Mouse (Mus musculus): Measurements from ENCODE around the gene Tyk2.

The Tyk2 gene

GRCm38 (mm10) chr9:21149077-21149653 lies 18.1 kb upstream of the Tyk2 start:
- DNase-seq, result no peak

- DNase-seq, result no peak
Observed at GRCm38 (mm10) chr9:21148427-21148826, 17.4 kb upstream of the Tyk2 start.

DNA sequence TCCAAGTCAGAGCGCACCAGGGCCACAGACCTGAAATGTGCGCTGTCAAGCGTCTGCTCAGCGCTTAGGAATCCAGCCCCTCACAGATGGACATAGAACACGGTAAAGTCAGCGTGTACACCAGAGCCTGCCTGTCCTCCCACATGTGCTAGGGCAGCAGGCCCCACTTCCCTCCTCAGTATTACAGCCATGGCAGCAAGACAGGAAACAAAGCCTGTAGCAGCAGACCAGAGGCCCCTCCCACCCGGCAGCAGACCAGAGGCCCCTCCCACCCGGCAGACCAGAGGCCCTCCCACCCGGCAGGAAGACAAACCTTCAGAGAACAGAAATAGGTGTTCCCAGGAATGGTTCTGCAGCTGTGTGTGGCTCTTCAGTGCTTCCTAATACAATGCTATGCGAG lies 15.7 kb upstream of the Tyk2 start:
- peak; percentile 52 to 62 for DNase-seq

DNA sequence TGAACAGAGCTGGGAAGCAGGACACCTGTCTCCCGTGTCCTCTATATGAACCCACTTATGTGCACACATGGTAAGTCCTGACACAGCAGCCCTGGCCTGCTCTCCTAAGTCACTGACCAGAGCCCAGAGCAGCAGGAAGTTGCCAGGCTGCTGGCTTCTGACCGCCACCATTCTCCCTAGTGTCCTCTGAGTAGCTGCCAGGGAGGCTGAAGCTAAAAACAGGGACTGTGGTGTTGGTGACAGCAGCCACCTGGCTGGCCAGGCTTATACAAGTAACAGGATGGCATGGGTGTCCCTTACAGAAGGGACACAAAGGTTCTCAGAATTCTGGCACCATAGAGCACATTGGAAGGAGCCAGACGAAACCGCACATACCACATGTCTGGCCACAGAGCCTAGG lies 14.4 kb upstream of the Tyk2 start:
- DNase-seq, result peak in 1 of 2 experiments; percentile 69

GRCm38 (mm10) chr9:21144361-21144760 lies 13.3 kb upstream of the Tyk2 start:
- no peak for DNase-seq

GRCm38 (mm10) chr9:21141922-21142321 lies 10.9 kb upstream of the Tyk2 start:
- no peak for DNase-seq

DNA sequence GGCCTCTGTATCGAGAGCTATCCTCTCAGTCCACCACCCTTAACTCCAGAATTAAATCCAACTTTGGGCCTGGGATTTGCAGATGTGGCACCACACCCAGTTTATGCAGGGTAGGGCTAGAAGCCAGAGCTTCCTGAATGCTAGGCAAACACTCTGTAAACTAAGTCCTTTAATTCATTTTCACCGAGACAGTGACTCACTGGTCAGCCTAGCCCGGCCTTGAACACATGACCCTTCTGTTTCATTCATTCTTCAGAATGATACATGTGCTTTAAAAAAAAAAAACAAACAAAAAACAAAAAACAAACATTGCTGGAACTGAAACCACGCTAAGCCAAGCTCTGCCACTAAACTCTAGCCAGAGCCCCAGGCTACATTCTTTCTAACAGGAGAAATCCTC lies 7.3 kb upstream of the Tyk2 start:
- no peak for DNase-seq

GRCm38 (mm10) chr9:21137229-21137628 lies 6.2 kb upstream of the Tyk2 start:
- peak in 1 of 2 experiments; percentile 71 for DNase-seq

- no peak for DNase-seq
Observed at GRCm38 (mm10) chr9:21136401-21136800, 5.4 kb upstream of the Tyk2 start.

DNA sequence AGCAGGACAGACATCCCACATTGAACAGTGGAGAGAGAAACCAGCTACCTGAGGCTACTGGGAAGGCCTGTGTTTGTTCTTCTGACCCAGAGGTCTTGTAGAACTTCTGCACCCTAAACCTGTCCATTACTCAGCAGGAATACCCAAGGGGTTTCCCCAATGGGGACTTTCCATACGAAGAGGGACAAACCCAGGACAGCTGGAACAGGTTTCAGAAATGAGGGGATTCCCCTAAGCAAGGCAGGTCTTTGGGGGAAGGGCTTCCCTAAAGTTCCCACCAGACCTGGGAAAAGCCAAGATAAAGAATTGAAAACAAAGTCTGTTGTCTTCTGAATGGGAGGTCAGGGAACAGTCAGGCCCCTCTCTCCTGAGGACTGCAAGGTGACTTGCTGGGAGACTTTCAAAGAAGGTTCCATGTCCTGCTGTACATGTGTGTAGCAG lies 4.9 kb upstream of the Tyk2 start:
- DNase-seq, result no peak

- DNase-seq, result no peak
Observed at GRCm38 (mm10) chr9:21135329-21135890, 4.4 kb upstream of the Tyk2 start.

DNA sequence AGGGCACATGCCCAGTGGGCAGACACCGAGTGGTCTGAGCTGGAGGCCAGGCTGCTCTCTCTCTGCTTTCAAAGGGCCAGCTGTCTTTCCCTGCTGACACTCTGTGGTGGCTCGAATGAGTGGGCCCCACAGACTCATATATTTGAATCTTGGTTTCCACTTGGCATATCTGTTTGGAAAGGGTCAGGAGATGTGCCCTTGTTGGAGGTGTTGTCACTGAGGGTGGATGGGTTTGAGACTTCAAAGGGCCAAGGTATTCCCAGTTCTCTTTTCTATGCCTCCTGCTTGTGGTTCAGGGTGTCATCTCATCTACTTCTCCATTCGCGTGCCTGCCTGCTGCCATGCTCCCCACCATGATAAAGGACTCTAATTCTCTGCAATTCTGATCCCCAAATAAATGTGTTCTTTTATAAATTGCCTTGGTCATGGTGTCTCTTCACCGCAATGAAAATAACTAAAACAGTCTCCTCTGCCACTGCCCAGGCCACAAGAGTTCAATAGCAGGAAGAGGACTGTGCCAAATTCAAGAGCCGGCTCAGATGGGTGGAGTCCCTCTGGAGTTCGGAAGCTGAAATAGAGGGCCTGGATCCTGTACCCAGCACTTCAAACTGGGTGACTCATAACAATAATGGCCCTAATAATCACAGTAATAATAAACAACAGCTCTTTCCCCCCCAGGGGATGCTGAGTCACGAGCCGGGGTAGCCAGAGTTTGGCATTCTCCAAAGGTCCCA lies 3.7 kb upstream of the Tyk2 start:
- peak; percentile 46 to 60 for DNase-seq

- DNase-seq, result no peak
Observed at GRCm38 (mm10) chr9:21133064-21133707, 2.1 kb upstream of the Tyk2 start.

- no peak for DNase-seq
Observed at GRCm38 (mm10) chr9:21132102-21132775, 1.2 kb upstream of the Tyk2 start.

GRCm38 (mm10) chr9:21126259-21126627 lies 4.8 kb downstream of the Tyk2 start:
- no peak for DNase-seq

DNA sequence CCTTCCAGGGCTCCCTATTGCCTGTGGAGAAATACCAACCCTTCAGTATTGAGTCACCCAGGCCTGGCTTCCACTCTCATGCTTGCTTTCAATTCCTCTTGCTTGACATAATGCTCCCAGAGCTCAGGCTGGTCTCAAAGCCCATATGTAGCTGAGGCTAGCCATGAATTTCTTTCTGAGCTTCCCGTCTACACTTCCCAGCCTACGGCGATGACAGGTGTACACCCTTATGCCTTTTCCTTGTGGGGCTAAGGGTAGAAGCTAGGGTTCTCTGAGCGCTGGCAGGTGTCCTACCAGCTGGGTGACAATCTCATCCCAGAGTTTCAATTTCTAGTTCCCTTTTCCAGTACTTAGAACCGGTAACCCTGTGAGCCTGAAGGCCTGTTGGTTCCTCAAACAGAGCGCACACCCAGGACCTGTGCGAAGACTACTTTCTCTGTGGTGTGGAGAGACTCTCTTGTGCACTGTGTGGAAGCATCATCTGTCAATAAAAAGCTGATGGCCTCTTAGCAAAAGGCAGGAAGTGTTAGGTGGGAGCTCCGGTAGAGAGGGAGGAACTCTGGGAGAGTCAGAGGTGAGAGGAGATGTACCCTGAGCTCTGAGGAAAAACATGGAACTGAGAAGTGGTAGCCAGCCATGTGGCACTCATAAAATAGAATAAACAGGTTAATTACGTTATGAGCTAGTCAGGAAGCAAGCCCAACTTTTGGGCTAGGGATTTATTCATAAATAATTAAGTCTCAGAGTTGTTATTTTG lies 5.4 kb downstream of the Tyk2 start:
- DNase-seq, result no peak

DNA sequence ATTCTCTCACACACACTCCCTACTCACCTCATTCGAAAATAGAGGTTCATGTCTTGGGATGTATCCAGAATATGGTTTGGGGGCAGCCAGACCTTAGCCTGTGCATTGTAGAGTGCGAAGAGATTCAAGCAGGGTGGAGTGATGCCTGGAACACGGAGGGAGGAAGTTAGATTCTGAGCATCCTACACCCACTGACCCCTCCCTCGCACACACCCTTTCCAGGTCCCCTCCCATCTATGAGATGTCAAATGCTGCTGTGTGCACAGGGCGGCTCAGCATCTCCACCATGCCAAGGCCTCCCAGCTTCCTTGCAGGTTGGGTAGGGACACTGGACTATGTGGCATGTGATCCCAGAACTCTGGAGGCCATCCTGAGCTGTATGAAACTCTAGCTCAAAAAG lies 6.2 kb downstream of the Tyk2 start:
- DNase-seq, result no peak

DNA sequence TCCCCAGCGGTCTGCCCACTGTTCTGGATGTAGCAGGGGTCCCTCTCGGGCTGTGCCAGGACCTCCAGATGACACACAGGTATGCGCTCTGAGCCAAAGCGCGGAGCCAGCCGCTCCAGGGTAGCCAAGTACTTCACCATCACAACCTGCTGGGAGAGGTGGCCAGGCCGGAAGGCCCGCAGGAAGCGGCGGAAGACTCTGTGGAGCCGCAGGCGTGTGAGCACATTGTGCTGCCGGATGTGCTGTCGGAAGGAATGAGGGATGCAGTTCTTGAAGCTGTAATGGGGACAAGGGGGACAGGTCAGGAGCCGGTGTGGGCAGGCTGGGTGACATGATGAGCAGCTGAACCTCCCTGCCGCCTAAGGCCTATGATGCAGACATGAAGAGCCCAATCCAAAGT lies 9.6 kb downstream of the Tyk2 start:
- no peak for DNase-seq

DNA sequence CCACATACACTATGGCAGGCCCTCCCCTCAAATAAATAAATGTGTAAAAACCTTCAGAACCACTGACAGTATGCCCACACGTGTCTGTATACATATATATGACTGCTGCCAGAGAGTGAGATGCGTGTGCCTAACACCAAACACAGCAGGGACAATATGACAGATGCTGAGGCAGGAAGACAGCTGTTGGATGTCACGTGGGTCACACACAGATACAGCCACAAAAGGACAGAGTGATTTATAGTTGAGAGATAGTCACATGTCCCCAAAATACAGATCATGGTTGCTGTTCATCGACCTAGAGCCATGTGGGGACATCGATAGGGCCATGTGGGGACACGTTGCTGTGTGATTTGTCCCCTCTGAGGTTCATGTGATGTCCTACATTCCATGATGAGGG lies 14.0 kb downstream of the Tyk2 start:
- no peak for DNase-seq

- no peak for DNase-seq
Observed at GRCm38 (mm10) chr9:21115105-21115504, 15.9 kb downstream of the Tyk2 start.

- DNase-seq, result no peak
Observed at GRCm38 (mm10) chr9:21114190-21114589, 16.9 kb downstream of the Tyk2 start.

DNA sequence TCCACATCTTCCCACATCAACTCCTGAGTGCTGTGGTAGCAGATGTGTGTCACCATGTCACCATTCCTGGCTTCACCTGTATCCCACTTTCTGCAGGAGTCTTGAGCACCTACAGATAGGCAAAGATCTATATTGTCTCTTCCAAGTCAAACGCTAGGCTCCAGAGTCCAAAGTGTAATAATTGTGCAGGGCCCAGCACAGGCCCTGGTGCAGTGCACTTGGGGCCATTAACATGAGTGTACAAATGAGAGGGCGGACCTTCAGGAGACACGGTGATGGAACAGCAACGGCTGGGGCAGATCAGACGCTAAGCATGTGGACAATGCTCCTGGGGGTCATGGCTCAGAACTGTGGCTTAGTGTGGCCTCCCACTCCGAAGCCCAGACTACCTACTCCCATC lies 17.3 kb downstream of the Tyk2 start:
- DNase-seq, result no peak

Measured in lung, postnatal 4 days (tissue).